Mouse (Mus musculus) mature B cell (primary cell): ENCODE results near the gene Sufu.

Experiments
- in situ Hi-C: fragments of 300-500 bp; cut with MboI; formaldehyde crosslinking; loops from 2 replicates; pipeline ENCODE4 v1.14.3; 2019

The Sufu gene

DNA sequence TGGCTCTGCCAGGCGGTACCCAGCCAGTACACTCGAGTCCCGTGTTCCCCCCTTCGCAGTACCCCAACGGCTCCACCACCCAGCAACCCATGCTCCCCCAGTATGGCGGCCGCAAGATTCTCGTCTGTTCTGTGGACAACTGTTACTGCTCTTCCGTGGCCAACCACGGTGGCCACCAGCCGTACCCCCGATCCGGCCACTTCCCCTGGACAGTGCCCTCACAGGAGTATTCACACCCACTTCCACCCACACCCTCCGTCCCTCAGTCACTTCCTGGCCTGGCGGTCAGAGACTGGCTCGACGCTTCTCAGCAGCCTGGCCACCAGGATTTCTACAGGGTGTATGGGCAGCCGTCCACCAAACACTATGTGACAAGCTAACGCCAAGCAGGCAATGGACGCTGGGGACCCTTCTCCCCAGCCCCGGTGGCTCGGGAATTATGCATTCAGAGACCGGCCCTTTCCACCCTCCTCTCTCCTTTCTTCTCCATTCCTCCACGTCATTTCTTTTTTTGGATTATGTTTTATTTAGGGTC, 118.7 kb downstream of the Sufu start:
- in situ Hi-C loops = no loop called here

DNA sequence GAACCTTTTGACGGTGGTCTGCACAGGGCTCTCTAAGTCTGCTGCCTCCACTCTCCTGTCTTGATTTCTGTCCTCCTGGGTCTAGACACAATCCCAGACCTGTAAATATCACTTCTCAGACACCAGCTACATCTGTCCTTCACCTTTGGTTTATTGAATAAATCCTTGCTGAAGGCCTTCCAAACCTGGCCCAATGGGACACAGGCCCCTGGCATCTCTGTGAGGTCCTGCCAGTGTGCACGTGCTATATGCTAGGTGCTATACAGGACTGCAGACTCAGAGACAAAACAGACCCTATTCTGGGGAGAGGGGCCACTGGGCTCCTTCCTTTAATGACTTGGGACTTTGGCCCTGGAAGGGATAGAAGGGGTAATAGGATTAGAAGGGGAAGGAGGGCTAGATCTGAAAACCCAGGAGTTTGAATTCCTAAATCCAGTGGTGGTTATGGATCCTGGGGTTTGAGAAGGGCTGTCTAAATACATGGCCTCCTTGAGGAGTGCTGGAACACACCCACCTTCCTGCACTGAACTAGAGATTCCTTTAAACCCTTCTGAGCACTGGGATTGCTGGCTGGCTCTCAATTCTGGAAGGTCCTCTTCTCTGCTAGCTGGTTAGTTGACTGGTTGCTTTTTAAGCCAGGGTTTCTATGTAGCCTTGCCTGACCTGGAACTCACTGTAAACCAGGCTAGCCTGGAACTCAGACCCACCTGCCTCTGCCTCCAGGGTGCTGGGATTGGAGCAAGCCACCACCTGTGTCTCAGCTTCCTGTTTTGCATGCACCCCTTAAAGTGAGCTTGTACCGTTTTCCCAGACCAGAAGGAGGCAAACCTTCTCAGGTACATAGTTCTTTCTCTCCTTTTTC, 120.2 kb downstream of the Sufu start:
- in situ Hi-C loops = no loop called here

DNA sequence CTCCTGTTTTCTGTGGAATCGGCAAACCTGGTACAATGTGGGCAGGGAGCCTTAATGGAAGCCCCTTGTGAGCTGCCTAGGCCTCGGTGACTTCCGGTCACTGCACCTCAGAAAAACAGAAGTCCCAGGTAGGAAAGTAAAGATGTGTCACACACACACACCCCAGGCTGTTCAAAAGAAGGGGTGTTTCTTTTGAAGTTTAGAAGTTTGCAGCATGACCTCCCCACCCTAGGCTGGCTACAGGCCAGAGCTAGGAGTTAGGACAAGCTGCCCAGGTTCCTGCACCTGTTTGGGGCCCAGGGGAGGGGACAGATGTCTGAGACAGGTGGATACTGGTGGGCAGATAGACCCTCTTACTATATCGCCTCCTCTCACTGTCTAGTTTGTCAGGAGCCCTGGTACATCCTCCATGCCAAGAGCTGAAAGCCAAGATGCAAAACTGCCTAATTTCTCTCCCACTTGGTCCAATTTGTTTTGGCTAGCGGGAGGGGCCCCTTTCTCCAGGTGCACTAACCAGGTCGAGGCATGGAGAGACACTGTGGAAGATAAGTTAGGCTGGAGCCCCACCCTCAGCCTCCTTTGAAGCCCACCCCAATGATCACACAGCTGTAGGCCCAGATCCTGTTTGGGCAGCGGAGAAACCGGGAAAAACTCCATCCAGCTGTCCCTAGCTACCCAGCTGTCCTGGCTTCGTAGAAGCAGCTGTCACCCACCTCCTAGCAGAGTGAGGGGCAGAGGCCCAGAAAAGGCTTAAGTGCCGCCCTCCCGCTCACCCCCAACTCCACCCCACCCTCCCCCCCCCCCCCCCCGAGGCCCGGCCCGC, 121.0 kb downstream of the Sufu start:
- in situ Hi-C loops = no loop called here

DNA sequence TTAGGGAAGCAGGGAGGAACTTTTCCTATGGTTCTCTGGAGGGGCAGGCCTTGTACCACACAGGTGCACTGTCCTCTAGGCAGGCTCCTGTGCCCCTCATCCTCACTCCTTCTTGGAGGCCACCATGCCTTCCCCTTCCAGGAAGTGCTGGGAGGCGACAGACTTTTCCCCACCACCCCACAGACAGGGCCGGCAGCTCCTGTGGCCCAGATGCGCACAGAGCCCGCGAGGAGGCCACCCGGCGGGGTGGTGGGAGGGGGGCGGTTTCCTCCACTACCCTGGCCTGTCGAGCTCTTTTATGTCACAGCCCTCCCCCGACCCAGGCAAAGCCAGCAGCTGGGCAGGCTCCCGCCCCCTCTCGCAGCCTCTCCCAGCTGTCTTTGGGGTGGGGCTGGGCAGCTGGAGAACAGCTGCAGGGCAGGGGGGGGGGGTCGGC, 121.7 kb downstream of the Sufu start:
- in situ Hi-C loops = no loop called here

DNA sequence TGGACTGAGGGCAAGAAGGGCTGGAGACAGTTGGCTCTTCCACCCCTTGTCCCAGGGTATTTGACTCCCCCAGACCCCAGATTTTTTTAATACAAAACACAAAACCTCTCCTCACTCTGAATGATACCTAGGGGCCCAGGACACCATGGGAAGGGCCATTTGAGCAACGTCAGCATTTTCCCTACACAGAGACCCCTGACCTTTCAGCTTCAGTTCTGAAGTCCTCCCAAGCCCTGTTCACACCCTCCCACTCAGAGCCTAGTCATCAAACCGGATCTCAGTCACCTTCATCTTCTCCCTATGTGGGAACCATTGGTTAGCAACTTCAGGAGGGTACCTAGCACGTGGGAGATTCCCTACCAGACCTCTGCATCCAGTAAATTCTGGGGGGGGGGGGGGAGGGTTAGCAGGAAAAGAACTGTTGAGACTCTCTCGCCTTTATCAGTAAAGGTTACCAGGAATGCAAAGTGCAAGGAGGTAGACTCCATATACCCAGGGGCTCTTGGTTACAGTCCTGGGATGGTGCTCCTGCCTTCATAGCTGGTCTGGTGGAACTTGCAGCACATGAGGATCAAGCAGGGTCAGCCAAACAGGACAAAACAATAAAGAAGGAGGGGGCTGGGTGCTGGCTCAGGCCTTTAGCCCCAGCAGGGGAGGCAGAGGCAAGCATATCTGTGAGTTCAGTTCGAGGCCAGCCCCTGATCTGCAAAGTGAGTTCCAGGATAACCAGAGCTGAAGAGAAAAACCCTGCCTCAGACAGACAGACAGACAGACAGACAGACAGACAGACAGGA, 122.3 kb downstream of the Sufu start:
- in situ Hi-C loops = no loop called here

DNA sequence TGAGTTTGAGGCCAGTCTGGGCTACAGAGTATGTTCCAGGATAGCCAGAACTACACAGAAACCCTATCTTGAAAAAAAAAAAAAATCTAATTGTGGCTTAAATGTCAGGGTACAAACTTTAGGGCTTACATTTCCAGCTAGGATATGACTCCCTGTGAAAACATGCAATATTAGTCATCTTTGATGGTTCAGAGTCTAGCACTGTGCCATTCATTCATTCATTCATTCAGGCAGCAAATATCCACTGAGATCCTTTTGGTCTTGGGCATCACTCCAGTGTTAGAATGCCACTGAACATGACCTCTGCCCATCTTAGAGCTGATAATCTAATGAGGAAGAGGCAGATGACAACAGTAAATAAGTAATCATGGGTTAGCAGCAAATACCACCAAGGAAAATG, 125.0 kb downstream of the Sufu start:
- in situ Hi-C loops = no loop called here

DNA sequence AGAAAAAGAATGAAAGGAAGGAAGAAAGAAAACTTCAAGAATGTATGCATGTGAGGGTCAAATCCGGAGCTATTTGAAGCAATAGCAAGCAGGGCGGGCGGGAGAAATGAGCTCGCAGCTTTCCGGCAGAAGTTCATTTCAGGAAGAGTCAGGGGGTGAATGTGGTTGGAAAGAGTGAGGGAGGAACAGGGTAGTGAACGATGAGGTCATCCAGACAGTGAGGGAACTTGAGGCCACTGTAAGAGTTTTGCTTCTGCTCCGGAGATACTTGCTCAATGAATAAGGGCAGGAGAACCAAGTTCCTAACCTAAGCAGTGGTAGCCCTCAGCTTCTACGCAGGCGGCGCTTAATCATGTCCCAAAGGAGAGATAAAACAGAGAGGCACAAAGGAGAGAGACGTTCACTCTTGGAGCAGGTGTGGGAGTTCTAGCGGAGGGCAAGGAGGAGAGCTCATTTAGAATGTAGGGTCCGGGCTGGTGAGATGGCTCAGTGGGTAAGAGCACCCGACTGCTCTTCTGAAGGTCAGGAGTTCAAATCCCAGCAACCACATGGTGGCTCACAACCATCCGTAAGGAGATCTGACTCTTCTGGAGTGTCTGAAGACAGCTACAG, 125.8 kb downstream of the Sufu start:
- in situ Hi-C loops = no loop called here

DNA sequence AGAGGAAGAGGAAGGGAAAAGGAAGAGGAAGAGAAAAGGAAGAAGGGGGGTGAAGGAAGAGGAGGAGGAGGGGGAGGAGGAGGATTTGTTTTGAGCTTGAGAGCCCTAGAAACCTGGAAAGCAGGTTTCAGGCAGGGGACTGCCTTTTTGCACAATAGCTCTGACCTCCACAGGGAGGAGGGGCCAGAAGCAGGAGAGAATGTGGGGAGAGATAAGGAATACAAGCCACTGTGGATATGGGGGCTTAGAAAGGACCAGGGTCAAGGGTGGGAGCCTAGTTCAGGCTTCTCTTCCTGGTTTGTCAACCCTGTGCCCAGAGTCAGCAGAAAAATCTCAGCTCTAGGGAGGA, 126.4 kb downstream of the Sufu start:
- in situ Hi-C loops = no loop called here

DNA sequence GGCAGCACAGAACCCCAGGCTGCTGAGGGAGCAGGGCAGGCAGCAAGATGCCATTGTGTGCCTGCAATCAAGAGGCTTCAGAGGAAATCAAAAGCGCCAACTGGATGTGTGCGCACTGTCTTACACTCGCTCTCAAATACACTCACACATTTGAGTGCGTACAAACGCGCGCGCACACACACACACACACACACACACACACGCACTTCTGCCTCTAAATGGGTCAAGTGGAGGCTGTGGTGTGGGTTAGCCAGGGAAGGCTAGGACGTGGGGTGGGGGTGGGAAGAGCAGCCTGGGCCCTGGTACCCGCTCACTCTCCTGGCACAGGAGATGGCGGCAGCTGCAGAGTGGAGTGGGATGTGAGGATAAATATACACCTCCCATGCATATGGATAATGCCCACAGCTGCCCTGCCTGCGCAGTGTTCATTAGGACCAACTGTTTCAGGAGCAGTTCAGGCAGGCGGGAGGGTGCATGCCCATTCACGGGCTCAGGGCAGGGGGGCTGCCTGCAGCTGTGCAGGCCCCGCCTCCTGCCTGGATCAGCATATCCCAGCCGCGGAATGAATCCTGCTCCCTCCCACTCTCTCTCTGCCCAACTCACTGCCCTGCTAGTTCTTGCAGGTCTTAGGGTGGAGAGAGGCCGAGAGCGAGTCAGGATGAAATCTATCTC, 126.9 kb downstream of the Sufu start:
- in situ Hi-C loops = no loop called here

DNA sequence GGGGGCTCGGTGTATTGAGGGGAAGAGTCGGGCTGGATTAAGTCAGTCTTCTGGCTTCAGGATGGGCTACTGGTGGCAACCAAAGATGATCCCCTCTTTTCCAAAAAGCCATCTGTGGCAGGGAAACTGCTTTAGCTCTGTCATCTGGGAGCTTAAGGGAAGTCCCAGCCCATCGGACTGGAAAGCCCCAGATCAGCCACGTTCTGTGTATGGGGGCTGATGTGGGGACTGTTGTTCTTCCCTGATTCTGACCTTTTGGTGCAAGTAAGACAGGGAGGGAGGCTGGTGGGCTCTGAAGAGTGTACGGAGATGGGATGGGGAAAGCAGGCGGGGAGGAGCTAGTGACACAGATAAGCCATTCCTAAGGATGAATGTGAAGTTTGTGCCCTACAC, 127.5 kb downstream of the Sufu start:
- in situ Hi-C loops = no loop called here

DNA sequence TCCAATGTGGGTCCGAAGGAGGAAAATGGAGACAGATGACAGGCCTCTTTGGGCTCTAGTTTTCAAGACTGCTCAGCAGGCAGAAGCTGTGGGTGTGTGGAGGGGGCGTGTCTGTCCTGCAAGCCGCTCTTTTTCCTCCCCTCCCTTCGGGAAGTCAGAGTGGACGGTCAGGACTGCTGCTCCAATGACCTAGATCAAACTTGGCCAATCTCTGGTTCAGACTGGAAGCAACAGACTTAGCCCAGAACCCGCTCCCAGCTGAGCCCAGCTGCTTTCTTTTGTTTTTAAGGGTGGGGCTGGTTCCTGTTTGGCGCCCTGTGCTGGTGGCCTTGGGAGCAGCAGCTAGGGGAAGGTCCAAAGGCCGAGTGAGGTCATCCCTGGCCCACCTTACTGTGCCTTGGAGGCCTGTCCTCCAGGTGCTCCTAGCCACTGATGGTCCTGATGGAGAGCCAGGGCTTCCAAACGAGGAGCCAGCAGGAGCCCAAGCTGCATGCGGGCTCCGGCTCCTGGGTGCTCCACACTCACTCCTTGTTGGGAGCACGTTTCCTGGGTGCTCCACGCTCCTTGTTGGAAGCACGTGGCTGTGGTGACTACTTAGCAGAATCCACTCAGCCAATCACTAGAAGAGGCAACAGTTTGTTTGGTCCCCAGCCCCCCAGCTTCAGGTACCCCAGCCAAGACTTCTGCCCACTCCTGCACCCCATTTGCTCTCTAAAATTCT, 128.1 kb downstream of the Sufu start:
- in situ Hi-C loops = no loop called here

DNA sequence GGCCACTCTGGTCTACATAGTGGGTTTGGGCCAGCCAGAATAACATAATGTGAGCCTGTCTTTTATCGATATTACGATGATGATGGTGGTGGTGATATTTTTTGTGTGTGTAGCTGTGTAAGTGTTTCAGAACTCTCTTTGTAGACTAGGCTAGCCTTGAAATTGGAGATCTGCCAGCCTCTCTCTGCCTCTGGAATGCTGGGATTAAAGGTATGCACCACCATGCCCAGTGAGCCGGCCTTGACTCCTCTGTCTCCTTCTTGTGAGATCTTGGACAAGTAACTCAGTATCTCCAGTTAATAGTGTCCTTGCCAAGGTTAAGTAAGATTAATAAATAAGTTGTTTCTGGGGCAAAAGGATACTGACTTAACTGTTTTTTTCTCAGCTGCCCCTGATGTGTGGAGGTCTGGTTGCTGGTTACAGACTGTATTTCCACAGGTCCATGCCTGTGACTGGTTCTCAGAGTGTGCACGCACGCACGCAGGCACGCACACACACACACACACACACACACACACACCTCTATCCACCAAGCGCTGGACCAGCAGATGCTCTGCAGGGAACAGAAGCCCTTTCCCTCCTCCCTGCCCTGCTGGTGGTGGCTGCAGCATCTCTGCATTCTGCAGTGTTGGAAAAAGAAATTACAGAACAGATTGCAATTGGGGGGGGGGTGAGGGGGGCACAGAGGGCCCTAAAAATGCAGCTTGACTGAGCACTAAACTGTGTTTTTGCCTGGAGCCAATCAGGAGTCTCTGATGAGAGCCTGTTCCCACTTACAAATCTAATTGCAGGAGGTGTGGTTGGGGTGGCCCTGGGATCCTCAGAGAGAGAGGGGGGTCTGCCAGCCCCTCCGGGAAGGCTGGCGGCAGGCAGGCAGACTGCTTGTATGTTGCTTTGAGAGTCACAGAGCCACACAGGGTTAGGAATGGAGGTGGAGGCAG, 129.3 kb downstream of the Sufu start:
- in situ Hi-C loops = no loop called here

DNA sequence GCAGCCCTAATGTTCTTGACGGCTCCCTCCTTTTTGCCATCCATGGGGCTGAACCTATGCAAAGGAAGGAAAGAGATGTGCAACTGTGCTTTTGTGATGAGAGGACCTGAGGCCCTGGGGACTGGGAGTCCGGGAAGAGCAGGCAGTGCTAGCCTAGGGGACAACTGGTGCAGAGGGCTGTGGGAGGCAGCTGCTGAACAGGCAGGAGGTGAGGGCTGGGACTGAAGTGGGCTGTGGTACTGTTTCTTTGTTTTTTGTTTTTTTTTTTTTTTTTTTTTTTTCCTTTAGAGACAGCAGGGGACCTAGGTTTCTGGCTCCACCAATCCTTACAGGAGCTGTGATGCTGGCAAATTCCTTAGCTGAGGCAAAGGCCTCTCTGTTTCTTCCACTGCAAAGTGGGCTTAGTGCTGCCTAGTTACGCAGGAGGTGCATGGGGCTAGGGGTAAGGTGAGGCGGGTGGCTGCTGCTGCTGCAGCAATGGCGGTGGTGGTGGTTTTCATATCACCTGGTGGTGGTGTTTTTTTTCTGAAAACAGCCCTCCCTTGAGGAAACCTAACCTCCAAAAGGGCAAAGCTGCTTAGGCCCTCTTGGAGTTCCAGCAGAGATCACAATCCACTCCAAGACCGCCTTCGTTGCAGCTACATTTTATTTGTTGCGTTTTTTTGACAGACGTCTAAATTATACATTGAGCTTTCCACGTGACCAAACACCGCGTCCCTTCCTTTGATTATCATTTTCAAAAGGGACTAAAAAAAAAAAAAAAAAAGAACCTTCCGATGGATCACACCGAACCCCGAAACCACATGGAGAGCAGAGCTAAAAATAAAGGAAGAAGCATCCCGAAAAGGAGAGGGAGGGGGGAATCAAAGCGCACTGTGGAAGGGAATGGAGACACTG, 131.2 kb downstream of the Sufu start:
- in situ Hi-C loops = no loop called here

DNA sequence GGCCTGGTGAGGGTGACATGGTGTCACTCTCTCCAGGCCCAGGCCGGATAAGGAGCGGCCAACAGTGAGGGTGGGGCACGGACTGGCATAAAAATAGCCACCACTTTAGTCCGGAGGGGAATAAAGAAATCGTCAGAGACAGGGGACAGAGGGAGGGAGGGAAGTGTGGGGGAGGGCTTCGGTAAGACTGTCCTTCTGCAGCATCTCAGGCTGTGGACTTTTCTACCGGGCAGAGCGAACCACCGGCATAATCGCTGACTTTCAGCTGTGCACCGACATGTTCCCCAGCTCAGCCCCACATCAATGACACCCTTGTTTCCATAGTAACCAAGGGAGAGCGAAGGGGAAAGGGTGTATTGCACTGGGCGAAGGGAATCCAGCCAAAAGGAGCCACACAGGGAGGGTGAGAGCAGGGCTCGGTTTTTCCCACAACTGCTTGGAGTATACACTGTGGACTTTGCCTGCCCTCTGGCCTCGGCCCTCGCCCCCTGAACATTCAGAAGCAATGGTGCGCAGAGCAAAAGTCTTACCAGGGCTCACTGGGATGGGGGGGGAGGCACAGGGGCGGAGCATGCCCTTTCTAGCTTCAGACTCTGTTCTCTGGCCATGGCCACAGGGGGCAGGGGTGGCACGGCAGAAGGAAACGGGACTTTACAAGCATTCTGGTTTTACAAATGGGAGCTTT, 132.0 kb downstream of the Sufu start:
- in situ Hi-C loops = no loop called here

DNA sequence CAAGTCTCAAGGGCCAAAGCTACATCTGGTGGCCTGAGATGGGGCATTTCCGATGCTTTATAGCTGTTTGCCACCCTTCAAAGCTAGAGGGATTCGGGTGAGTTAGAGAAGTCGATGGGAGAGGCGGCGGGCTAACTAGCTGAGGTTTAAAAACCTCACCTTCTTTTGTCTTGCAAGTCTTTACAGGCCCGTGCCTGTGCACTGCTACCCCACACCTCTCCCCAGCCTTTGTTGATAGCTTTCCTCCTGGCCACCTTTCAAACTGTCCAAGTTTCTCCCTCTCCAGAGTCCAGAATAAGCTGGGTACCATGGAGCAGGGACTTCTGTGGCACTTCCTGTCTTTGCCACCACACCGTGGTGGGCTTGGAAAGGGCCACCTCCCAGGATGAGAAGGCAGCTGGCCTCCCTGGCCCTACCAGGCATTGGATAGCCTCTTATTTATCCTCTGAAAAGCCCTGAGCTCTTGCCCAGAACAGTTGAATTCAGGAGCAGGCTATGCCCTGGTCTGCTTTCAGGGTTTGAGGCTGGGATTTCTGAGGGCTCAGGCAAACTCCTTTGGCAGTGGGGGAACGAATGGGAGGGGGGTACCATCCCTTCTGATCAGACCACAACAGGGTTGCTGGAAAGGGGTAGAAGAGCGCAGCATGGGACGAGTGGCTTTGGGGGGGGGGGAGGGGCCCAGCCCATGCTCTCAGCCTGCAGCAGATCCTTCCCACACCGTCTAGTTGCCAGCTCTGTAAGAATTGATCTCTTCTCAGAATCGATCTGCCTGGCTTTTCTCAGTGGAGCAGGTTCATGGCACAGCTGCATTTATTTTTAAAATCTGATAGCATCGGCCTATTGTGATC, 133.1 kb downstream of the Sufu start:
- in situ Hi-C loops = no loop called here

DNA sequence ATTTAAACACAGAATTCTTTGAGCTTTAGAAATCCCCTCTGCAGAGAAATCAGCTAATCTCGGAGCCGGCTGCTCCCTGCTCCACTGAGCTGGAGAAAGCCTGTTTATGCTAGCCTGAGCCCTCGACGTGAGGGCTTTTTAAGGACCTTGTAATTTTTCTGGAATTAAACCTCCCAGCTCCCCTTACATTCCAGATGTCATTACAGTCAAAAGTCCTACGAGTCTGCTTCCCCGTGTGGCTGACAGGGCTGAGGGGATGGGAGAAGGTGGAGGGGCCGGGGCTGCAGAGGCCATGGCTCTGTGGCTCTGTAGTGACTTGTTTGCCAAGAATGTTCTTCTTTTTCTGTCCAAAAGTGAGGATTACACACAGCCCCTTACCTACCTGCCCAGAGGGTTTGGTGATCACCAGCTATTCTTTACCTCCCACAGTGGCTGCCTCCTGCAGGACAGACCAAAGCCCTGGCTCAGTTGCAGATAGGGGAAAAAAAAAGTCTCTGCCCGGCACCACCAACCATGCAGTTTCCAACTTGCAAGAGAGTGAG, 133.8 kb downstream of the Sufu start:
- in situ Hi-C loops = no loop called here
